Mouse (Mus musculus) midbrain, embryonic 13.5 days (tissue): ENCODE results near the gene Tcte1. TPM values are rescaled to one million over a fixed set of nuclear protein-coding genes. Genes with fewer than 3 reads are reported as not detected.

Source experiments
- ATAC-seq: fragments of 200-750 bp; cut with Nextera tagmentation; 2 replicates; pipeline ENCODE4 v1.8.0; 2017; ENCODE audit warnings: mild to moderate bottlenecking, moderate TSS enrichment, moderate library complexity
- H3K27ac ChIP-seq: fragments of 300-500 bp; sonication (generic); 2 replicates; pipeline ENCODE4 v1.5.1; 2015; ENCODE audit warnings: inconsistent platforms, mild to moderate bottlenecking, moderate library complexity
- H3K27me3 ChIP-seq: fragments of 300-500 bp; sonication (generic); 2 replicates; pipeline ENCODE4 v1.6.1; 2015; ENCODE audit warnings: mild to moderate bottlenecking, inconsistent platforms
- H3K36me3 ChIP-seq: fragments of 300-500 bp; sonication (generic); 2 replicates; pipeline ENCODE4 v1.6.1; 2015; ENCODE audit warnings: mild to moderate bottlenecking, inconsistent platforms
- H3K4me1 ChIP-seq: fragments of 300-500 bp; sonication (generic); replicated peaks from 2 replicates; pipeline ENCODE4 v1.6.1; 2015; ENCODE audit warnings: inconsistent platforms
- H3K4me2 ChIP-seq: fragments of 300-500 bp; sonication (generic); replicated peaks from 2 replicates; pipeline ENCODE4 v1.6.1; 2015; ENCODE audit warnings: moderate library complexity, mild to moderate bottlenecking, inconsistent platforms
- H3K4me3 ChIP-seq: fragments of 300-500 bp; sonication (generic); replicated peaks from 2 replicates; pipeline ENCODE4 v1.5.1; 2015; ENCODE audit warnings: mild to moderate bottlenecking, inconsistent platforms
- H3K9ac ChIP-seq: fragments of 300-500 bp; sonication (generic); replicated peaks from 2 replicates; pipeline ENCODE4 v1.6.1; 2015; ENCODE audit warnings: mild to moderate bottlenecking, inconsistent platforms
- H3K9me3 ChIP-seq: fragments of 300-500 bp; sonication (generic); 2 replicates; pipeline ENCODE4 v1.6.1; 2016; ENCODE audit warnings: mild to moderate bottlenecking, inconsistent platforms
- WGBS: fragments of 180-500 bp; shearing (Covaris S2); methylation state at CpG from one replicate; pipeline ENCODE4 v1.1.7; 2015; 5-methylcytosine and 5-hydroxymethylcytosine counted together
- polyA plus RNA-seq: library from polyadenylated mRNA; unstranded; fragments of >200 nt; fragmentation: Nextera tagmentation; extraction: Ambion mirVana; gene quantifications from 2 replicates; pipeline ENCODE4 v1.2.1, GENCODE M21; 2015

Gene Tcte1
- polyA plus RNA-seq, 1 experiment from 2014 or later: 2.6 TPM

DNA sequence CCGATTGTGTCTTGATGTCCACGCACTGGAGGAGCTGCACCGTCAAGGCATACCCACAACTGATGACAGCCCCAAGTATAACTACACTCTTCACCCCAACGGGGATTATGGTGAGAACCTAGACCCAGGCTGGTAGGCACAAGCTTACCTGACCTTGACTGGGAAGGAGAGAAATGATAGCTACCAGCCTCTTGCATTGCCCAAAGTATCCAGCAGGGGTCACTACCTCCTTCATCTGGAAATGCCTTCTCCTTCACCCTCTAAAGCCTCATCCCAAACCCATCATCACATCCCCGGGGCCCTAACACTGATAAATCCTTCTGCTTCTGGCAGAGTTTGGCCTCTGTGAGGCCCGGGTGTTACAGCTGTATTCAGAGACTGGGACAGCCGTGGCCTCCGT, 6.7 kb upstream of the Tcte1 start:
- Histone ChIP-seq H3K36me3 (peaks cover 39% of the 10 kb centered on the region), H3K4me2 (no peak overlapping the region), H3K9me3 (no peaks in the 10 kb centered on the region), H3K4me1 (0 out of 2 replicates have a peak, but pooled peaks cover 4% of the 10 kb centered on the region), H3K4me3 (no peak overlapping the region), H3K9ac (0 out of 2 replicates have a peak overlapping the region, but pooled peaks have one; percentile 39), H3K27ac (no peak overlapping the region), H3K27me3 (no peaks in the 10 kb centered on the region)
- 47% methylated on average over 8 of the region's 8 CpGs for WGBS
- ATAC-seq: peak; percentile 51

DNA sequence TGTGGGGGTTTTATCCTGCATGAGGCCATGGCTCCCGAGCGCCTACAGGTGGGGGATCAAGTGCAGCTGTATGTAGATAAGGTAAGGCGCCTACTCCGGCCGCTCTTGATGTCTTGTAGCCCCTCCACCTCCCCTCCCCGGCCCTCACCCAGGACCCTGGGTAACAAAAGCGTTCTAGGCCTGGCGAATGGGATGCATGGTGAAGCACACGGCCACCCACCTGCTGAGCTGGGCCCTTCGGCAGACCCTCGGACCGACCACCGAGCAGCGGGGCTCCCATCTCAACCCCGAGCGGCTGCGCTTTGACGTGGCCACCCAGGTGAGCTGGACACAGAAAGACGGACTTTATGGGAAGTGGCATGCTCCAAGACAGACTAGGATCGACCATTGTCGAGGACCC, 6.1 kb upstream of the Tcte1 start:
- Histone ChIP-seq H3K27me3 (no peaks in the 10 kb centered on the region), H3K4me2 (no peak overlapping the region), H3K4me1 (peaks cover 4% of the 10 kb centered on the region), H3K9ac (no peak overlapping the region), H3K27ac (no peak overlapping the region), H3K36me3 (peaks cover 35% of the 10 kb centered on the region), H3K4me3 (no peak overlapping the region), H3K9me3 (no peaks in the 10 kb centered on the region)
- 0 out of 2 replicates have a peak, but pooled peaks have one; percentile 5 for ATAC-seq
- WGBS: 92% methylated on average over 21 of the region's 21 CpGs

DNA sequence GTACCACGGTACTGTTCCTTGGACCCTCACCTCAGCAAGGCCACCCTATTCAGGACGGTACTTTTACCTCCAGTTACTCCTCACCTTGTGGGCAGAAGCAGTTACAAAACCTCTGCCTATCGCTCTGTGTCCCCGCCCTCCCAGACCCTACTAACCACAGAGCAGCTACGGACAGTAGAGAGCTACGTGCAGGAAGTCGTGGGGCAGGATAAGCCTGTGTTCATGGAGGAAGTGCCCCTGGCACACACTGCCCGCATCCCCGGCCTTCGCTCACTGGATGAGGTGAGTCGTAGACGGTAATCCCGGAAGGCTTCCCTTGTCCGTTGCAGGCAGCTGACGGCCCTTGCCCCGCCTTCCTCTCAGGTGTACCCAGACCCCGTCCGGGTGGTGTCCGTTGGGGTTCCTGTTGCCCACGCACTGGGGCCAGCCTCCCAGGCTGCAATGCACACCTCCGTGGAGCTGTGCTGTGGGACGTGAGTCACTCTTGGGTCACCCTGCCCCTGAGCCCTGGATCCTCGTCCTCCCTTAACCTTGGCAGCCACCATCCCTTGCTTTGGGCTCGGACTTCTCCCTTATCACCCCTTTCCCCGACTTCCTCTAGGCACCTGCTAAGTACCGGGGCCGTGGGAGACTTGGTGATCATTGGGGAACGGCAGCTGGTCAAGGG, 5.6 kb upstream of the Tcte1 start:
- Histone ChIP-seq H3K27me3 (no peaks in the 10 kb centered on the region), H3K36me3 (peaks cover 35% of the 10 kb centered on the region), H3K4me1 (peaks cover 10% of the 10 kb centered on the region), H3K4me2 (no peak overlapping the region), H3K9ac (no peak overlapping the region), H3K4me3 (no peak overlapping the region), H3K9me3 (no peaks in the 10 kb centered on the region), H3K27ac (no peak overlapping the region)
- 93% methylated on average over 28 of the region's 28 CpGs for WGBS
- ATAC-seq: no peak

DNA sequence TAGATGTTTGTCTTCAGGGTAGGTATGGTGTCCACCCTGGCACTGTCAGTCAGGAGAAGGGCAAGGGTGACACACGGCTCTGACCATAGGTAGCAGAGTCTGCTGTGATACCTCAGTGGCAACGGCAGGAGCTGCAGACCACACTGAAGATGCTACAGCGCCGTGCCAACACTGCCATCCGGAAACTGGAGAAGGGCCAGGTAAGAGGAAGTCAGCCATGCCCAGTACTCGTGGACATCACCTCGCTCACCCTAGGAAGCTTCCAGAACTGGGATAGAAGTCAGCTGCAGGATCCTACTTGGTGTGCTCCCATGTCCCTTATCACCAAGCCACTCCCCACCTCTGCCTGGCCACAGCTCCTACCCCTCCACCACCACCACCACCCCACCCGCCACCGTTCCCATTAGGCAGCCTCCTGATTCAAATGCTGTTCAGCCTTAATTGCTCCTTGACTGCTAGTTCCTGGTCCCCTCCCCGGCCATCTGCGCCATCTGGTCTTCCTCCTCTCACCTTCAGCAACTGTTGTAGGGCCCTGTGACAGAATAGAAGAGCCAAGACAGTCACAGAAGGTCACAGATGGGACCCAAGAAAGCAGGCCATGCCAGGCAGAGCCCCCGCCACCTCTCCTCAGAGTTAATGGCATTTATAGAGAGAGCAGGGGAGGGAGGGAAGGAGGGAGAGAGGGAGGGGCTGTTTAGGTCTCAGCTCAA, 4.3 kb upstream of the Tcte1 start:
- peaks cover 35% of the 10 kb centered on the region for H3K36me3 ChIP-seq
- no peak overlapping the region for H3K4me3 ChIP-seq
- peaks cover 4% of the 10 kb centered on the region for H3K27me3 ChIP-seq
- H3K4me2 ChIP-seq: no peak overlapping the region
- H3K27ac ChIP-seq: no peak overlapping the region
- no peak overlapping the region for H3K9ac ChIP-seq
- no peaks in the 10 kb centered on the region for H3K9me3 ChIP-seq
- no peak for ATAC-seq
- H3K4me1 ChIP-seq: peaks cover 20% of the 10 kb centered on the region
- 87% methylated on average over 12 of the region's 12 CpGs for WGBS

DNA sequence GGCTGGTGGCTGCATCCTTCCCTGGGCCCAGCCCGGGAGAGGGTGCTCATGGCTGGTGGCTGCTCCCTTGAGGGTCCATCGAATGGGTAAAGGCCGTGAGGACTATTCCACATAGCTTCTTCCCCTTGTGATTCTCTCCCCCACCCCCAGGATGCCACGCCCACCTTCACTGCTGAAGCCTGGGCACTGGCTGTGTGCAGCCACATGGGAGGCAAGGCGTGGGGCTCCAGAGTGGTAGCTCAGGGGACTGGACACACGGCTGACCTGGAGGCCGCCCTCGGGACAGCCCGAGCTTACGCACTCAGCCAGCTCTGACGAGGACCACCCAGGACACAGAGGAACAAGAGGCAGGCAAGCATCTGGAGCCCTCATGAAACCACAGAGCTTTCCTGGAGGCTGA, 3.1 kb upstream of the Tcte1 start:
- H3K4me3 ChIP-seq: no peak overlapping the region
- peaks cover 32% of the 10 kb centered on the region for H3K36me3 ChIP-seq
- peaks cover 20% of the 10 kb centered on the region for H3K4me1 ChIP-seq
- H3K9ac ChIP-seq: no peak overlapping the region
- H3K27ac ChIP-seq: no peak overlapping the region
- H3K27me3 ChIP-seq: peaks cover 16% of the 10 kb centered on the region
- H3K9me3 ChIP-seq: no peaks in the 10 kb centered on the region
- WGBS: 88% methylated on average over 11 of the region's 11 CpGs
- ATAC-seq: no peak
- H3K4me2 ChIP-seq: no peak overlapping the region

DNA sequence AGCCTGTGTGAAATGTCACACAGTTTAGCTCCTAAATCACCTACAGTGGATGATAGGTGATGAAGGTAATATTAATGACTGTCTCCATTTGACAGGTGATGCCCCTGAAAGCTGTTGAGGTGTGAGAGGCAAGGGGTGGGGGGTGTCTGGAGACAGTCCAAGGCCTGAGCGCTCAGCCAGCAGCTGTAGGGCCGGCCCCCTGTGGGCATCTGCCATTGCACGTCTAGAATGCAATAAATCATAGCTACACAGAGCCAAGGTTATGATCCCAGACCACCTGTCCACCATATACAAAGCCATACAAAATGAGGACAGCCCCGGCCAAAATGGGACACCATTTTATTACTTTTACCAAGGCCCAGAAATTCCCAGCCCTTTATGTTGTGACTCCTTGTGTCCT, 1.7 kb downstream of the Tcte1 start:
- H3K27me3 ChIP-seq: peaks cover 41% of the 10 kb centered on the region
- no peak overlapping the region for H3K4me2 ChIP-seq
- H3K27ac ChIP-seq: no peak overlapping the region
- ATAC-seq: no peak
- no peak overlapping the region for H3K9ac ChIP-seq
- H3K9me3 ChIP-seq: no peaks in the 10 kb centered on the region
- no peak overlapping the region for H3K4me3 ChIP-seq
- 77% methylated on average over 4 of the region's 4 CpGs for WGBS
- peaks cover 13% of the 10 kb centered on the region for H3K36me3 ChIP-seq
- peaks cover 16% of the 10 kb centered on the region for H3K4me1 ChIP-seq

DNA sequence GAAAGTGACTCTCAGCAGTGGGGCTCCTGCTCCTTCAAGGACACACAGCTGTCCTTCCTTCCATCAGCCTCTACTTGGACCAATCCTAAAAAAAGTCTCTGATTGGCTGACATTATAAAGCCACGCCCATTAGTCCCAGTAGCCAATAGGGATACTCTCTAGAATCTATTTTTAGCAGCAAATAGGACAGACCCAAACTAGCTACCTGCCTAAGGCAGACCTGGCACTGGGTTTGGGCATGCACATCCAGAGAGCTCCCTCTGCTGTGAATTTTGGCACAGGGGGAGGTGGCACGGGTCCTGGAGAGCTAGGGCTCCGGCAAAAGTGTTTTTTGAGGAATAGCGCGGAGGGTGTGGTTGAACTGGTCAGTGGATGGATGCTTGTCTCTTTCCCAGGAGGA, 3.3 kb downstream of the Tcte1 start:
- WGBS: 21% methylated on average over 5 of the region's 5 CpGs
- Histone ChIP-seq H3K9ac (no peak overlapping the region), H3K4me2 (no peak overlapping the region), H3K27ac (no peak overlapping the region), H3K4me3 (no peak overlapping the region), H3K9me3 (no peaks in the 10 kb centered on the region), H3K4me1 (peaks cover 16% of the 10 kb centered on the region), H3K27me3 (peaks cover 50% of the 10 kb centered on the region), H3K36me3 (no peaks in the 10 kb centered on the region)
- no peak for ATAC-seq

DNA sequence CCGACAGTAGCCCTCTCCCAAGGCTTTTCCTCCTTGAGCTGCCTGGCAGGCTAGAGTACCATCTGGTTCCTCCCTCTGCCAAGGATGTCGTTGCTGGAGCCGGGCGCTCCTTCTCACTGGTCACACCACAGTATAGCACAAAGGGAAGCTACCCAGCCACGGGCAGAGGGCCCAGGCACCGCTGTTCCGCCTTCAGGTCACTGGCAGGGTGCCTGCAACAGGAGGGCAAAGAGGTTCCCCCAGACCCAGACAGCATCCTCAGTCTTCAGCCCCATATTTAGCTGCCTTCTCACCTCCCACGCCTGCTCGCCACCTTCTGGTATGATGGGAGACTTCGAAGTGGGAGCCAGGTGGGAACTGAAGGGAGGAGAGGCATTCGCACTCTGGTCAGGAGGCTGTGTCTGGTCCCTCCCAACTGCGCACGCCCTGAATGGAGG, 7.1 kb downstream of the Tcte1 start:
- no peaks in the 10 kb centered on the region for H3K9me3 ChIP-seq
- H3K27ac ChIP-seq: no peak overlapping the region
- no peaks in the 10 kb centered on the region for H3K4me1 ChIP-seq
- H3K4me3 ChIP-seq: no peak overlapping the region
- peak; percentile 24; the same call in 1 of the 2 replicates for ATAC-seq
- no peak overlapping the region for H3K4me2 ChIP-seq
- H3K36me3 ChIP-seq: no peaks in the 10 kb centered on the region
- H3K27me3 ChIP-seq: peaks cover 62% of the 10 kb centered on the region
- 55% methylated on average over 13 of the region's 13 CpGs for WGBS
- no peak overlapping the region for H3K9ac ChIP-seq

DNA sequence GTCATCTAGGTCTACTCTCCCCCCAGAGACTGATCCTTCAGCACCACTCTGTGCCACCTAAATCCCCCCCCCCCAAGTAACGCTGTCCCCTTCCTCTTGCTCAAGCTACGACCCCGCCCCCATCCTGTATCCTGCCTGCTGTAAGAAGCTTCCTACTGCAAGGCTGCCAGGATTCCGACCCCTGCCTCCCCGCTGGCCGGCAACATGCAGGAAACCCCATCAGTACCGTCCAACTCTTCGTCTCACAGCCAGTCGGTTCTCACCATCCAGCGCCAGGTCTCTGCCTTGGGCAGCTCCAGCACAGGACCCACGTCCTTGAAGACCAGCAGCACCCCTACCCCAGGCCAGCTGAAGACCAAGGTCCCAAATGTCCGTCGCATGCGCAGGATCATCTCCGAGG, 9.7 kb downstream of the Tcte1 start:
- ATAC-seq: no peak
- H3K36me3 ChIP-seq: no peaks in the 10 kb centered on the region
- WGBS: 59% methylated on average over 15 of the region's 15 CpGs
- H3K27me3 ChIP-seq: peaks cover 75% of the 10 kb centered on the region
- H3K9me3 ChIP-seq: no peaks in the 10 kb centered on the region
- no peak overlapping the region for H3K9ac ChIP-seq
- H3K4me1 ChIP-seq: no peaks in the 10 kb centered on the region
- no peak overlapping the region for H3K27ac ChIP-seq
- no peak overlapping the region for H3K4me2 ChIP-seq
- H3K4me3 ChIP-seq: no peak overlapping the region

DNA sequence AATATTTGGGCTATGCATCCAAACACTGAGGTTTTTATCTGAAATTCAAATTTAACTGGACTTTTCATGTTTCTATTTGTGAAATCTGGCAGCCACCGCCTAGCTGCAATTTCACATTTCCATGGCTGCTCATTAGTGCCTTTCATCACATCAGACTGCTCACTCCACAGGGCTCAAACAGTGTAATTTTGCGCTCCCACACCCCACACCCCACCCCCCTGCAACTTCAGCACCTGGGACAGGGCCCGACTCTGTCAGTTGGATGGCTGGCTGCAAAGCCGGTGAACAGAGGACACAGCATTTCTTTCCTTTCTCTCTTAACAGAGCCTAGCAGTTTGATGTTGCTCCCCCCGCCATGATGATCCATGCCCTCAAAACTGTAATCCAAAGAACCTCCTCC, 13.0 kb downstream of the Tcte1 start:
- WGBS: 22% methylated on average over 5 of the region's 5 CpGs
- 0 out of 2 replicates have a peak overlapping the region, but pooled peaks have one; percentile 36 for H3K9ac ChIP-seq
- H3K4me3 ChIP-seq: no peak overlapping the region
- no peak overlapping the region for H3K27ac ChIP-seq
- H3K4me2 ChIP-seq: no peak overlapping the region
- no peaks in the 10 kb centered on the region for H3K9me3 ChIP-seq
- no peaks in the 10 kb centered on the region for H3K4me1 ChIP-seq
- no peaks in the 10 kb centered on the region for H3K36me3 ChIP-seq
- ATAC-seq: no peak
- H3K27me3 ChIP-seq: peaks cover 82% of the 10 kb centered on the region

DNA sequence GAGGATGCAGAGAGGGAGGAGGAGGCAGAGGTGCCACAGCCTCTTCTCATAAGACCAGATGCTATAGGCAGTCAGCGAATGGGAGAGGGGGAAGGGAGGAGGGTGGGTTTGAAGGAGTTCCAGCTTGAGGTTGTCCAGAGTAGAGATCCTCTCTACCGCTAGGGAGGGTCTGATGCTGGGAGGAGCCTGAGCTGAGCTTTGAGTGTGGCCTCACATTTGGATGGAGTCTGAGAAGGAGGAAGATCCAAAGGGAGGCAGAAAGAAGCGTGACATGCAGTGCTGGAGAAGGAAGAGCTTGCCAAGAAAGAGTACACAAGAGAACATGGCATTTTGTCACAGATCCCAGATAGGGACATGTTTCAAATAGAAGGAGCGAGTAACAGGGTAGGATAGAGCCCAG, 15.2 kb downstream of the Tcte1 start:
- H3K9ac ChIP-seq: no peak overlapping the region
- H3K9me3 ChIP-seq: no peaks in the 10 kb centered on the region
- no peak overlapping the region for H3K4me2 ChIP-seq
- H3K4me3 ChIP-seq: no peak overlapping the region
- peaks cover 76% of the 10 kb centered on the region for H3K27me3 ChIP-seq
- no peaks in the 10 kb centered on the region for H3K36me3 ChIP-seq
- H3K4me1 ChIP-seq: peaks cover 4% of the 10 kb centered on the region
- 72% methylated on average over 4 of the region's 4 CpGs for WGBS
- ATAC-seq: no peak
- no peak overlapping the region for H3K27ac ChIP-seq

DNA sequence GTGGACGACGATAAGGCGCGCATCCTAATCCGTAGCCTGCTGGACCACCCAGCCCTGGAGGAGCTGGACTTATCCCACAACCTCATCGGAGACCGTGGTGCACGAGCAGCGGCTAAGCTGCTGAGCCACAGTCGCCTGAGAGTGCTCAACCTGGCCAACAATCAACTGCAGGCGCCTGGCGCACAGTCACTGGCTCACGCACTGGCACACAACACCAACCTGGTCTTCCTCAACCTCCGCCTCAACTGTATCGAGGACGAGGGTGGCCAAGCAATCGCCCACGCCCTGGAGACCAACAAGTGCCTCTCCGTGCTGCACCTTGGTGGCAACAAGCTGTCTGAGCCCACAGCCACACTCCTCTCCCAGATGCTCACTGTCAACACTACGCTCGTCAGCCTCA, 16.4 kb downstream of the Tcte1 start:
- H3K9me3 ChIP-seq: no peaks in the 10 kb centered on the region
- no peak overlapping the region for H3K9ac ChIP-seq
- H3K27me3 ChIP-seq: peaks cover 77% of the 10 kb centered on the region
- no peak overlapping the region for H3K4me3 ChIP-seq
- H3K4me1 ChIP-seq: peaks cover 17% of the 10 kb centered on the region
- no peak overlapping the region for H3K27ac ChIP-seq
- H3K4me2 ChIP-seq: no peak overlapping the region
- ATAC-seq: no peak
- H3K36me3 ChIP-seq: peaks cover 11% of the 10 kb centered on the region
- WGBS: 87% methylated on average over 21 of the region's 21 CpGs
